Mouse (Mus musculus) heart, postnatal 0 days (tissue): ENCODE results near the gene Krtap4-2.
"Not testable (repeated sequence)": the region's sequence is repeated elsewhere in the genome, so short reads cannot be mapped to it uniquely, and the experiment has no call there.

Experiments
- CTCF ChIP-seq: IDR thresholded peaks from 2 replicates; pipeline ENCODE4 v1.5.1; 2016; ENCODE audit warnings: antibody characterized with exemption, control low read depth, low read depth
- EP300 ChIP-seq: IDR thresholded peaks from 2 replicates; pipeline ENCODE4 v1.6.1; 2016; ENCODE audit warnings: antibody characterized with exemption, low read depth

- TF ChIP-seq CTCF, EP300: not testable (repeated sequence)
These were observed 37.1 kb downstream of the Krtap4-2 start, which contains the start of gene Krtap9-3 for GRCm38 (mm10) chr11:99597742-99598141.
